Mouse (Mus musculus) layer of hippocampus, adult 11-12 months (tissue): Measurements from ENCODE around the gene Tbx18.

Experiments used
- DNase-seq: peaks from one replicate; pipeline ENCODE4 v3.0.0; 2022; ENCODE audit warnings: low spot score

The Tbx18 gene

DNA sequence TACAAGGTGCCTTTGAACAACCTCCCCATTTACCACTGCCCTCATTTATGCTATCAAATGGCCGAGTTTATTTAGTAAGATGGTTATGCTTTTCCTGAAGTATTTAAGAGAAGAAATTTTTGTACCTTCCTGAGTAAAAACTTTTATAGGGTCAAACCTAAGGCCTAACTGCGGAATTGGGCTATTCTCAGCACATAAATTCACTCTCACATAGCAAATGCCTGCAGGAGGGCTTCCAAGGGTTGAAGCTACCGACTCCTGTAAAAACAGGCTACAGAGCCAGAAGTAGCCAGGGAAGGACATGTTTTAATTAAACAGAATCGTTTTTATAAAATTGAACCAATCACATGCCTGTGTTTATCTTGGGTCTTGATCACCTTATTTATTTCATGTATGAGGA, 20.7 kb downstream of the Tbx18 start:
- DNase-seq = no peak

- peak; percentile 58 for DNase-seq
Observed at GRCm38 (mm10) chr9:87708151-87708550, 22.9 kb downstream of the Tbx18 start.

GRCm38 (mm10) chr9:87702267-87702666, 28.8 kb downstream of the Tbx18 start:
- no peak for DNase-seq

DNA sequence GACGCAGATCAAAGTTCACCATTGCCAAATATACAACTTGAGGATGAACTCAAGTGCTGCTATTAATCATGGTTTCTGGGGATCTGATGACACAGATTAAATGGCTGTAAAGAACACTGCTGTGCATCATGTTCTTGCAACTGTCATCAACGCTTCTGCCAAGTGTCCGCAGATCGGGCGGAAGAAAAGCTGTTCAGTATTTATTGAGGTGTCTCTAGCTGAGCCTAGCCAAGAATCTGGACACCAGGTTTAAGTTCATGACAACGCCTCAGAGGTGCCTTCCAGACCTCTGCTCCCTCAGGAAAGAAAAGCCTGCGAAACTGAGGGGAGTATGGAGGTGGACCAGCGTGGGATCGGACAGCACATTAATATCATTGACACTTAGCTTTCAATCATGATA, 44.1 kb downstream of the Tbx18 start:
- DNase-seq = no peak

- DNase-seq = no peak
Observed at GRCm38 (mm10) chr9:87682247-87682646, 48.8 kb downstream of the Tbx18 start.
